Mouse (Mus musculus): ENCODE measurements around the gene Pde6b. TPM values are rescaled to one million over a fixed set of nuclear protein-coding genes. Genes with fewer than 3 reads are reported as not detected.

The Pde6b gene
- polyA plus RNA-seq, 1 experiment, result not detected

GRCm38 (mm10) chr5:108473737-108474136 is 85.5 kb downstream of the Pde6b start:
- no peaks in the 10 kb centered on the region for H3K9me3 ChIP-seq (replicated peaks; ENCODE audit: control insufficient read depth, insufficient read depth, low read length, poor library complexity, severe bottlenecking)

GRCm38 (mm10) chr5:108475977-108476376 is 87.8 kb downstream of the Pde6b start:
- no peaks in the 10 kb centered on the region for H3K27me3 ChIP-seq (ENCODE audit: control insufficient read depth, insufficient read depth, low read length, poor library complexity, severe bottlenecking)
- TF ChIP-seq CTCF (IDR thresholded peaks at IDR 0.05; ENCODE audit: low read depth, low read length), result no peak
- no peak for TF ChIP-seq EP300 (IDR thresholded peaks at IDR 0.05; ENCODE audit: insufficient read depth, low read depth, low read length)
- no peak for TF ChIP-seq POLR2A (IDR thresholded peaks at IDR 0.05; ENCODE audit: insufficient read depth, low read length)
- H3K9ac ChIP-seq (ENCODE audit: low read depth, poor library complexity, severe bottlenecking), result no peak overlapping the region
- H3K9me3 ChIP-seq (replicated peaks; ENCODE audit: control insufficient read depth, insufficient read depth, low read length, poor library complexity, severe bottlenecking), result no peaks in the 10 kb centered on the region
- H3K4me1 ChIP-seq (ENCODE audit: control insufficient read depth, insufficient read depth, low read length), result no peaks in the 10 kb centered on the region
- H3K27ac ChIP-seq (ENCODE audit: insufficient read depth, low read length), result no peak overlapping the region
- H3K36me3 ChIP-seq (ENCODE audit: control insufficient read depth, insufficient read depth, low read length, poor library complexity, severe bottlenecking), result peaks cover 42% of the 10 kb centered on the region
- H3K4me3 ChIP-seq (ENCODE audit: low read depth, low read length), result no peak overlapping the region

More at GRCm38 (mm10) chr5:108473737-108474136, 85.5 kb downstream of the Pde6b start:
- Histone ChIP-seq H3K36me3 (ENCODE audit: control insufficient read depth, insufficient read depth, low read length, poor library complexity, severe bottlenecking) (peaks cover 42% of the 10 kb centered on the region), H3K4me3 (ENCODE audit: low read depth, low read length) (no peak overlapping the region), H3K27ac (ENCODE audit: insufficient read depth, low read length) (no peak overlapping the region), H3K4me1 (ENCODE audit: control insufficient read depth, insufficient read depth, low read length) (no peaks in the 10 kb centered on the region), H3K9ac (ENCODE audit: low read depth, poor library complexity, severe bottlenecking) (no peak overlapping the region), H3K27me3 (ENCODE audit: control insufficient read depth, insufficient read depth, low read length, poor library complexity, severe bottlenecking) (no peaks in the 10 kb centered on the region)
- TF ChIP-seq EP300 (IDR thresholded peaks at IDR 0.05; ENCODE audit: insufficient read depth, low read depth, low read length) (no peak), POLR2A (IDR thresholded peaks at IDR 0.05; ENCODE audit: insufficient read depth, low read length) (no peak), CTCF (IDR thresholded peaks at IDR 0.05; ENCODE audit: low read depth, low read length) (no peak)

Other genes with a start within 250 kb of the Pde6b start
- gene Dr1, start 119.5 kb upstream of the Pde6b start, polyA plus RNA-seq (2011; ENCODE audit: insufficient read depth, insufficient read length, low read depth, missing spikeins), result 39.6 and 44.7 TPM in 2 replicates
- gene Pigg, start 75.8 kb upstream of the Pde6b start, polyA plus RNA-seq (2011; ENCODE audit: insufficient read depth, insufficient read length, low read depth, missing spikeins), result 8.7 and 10.0 TPM in 2 replicates
- gene Gm42517, start 20.5 kb upstream of the Pde6b start, polyA plus RNA-seq (2011; ENCODE audit: insufficient read depth, insufficient read length, low read depth, missing spikeins), result not detected in 2 replicates
- gene Atp5k, start 46.1 kb downstream of the Pde6b start, polyA plus RNA-seq (2011; ENCODE audit: insufficient read depth, insufficient read length, low read depth, missing spikeins), result 233 and 261 TPM in 2 replicates
- 0.62 and 0.63 TPM in 2 replicates for gene Mfsd7a, start 60.5 kb downstream of the Pde6b start, polyA plus RNA-seq (2011; ENCODE audit: insufficient read depth, insufficient read length, low read depth, missing spikeins)
- gene Pcgf3, start 72.8 kb downstream of the Pde6b start, polyA plus RNA-seq (2011; ENCODE audit: insufficient read depth, insufficient read length, low read depth, missing spikeins), result 104 and 111 TPM in 2 replicates
- gene Cplx1, start 161.6 kb downstream of the Pde6b start, polyA plus RNA-seq (2011; ENCODE audit: insufficient read depth, insufficient read length, low read depth, missing spikeins), result 1.2 and 1.8 TPM in 2 replicates
- 55.0 and 63.0 TPM in 2 replicates for gene Gak, start 241.4 kb downstream of the Pde6b start, polyA plus RNA-seq (2011; ENCODE audit: insufficient read depth, insufficient read length, low read depth, missing spikeins)
- gene Tmem175, start 241.4 kb downstream of the Pde6b start, polyA plus RNA-seq (2011; ENCODE audit: insufficient read depth, insufficient read length, low read depth, missing spikeins), result 16.1 and 19.7 TPM in 2 replicates

All from ES-Bruce4 (cell line).